Mouse (Mus musculus): ENCODE data around the gene Diras1.

DNA sequence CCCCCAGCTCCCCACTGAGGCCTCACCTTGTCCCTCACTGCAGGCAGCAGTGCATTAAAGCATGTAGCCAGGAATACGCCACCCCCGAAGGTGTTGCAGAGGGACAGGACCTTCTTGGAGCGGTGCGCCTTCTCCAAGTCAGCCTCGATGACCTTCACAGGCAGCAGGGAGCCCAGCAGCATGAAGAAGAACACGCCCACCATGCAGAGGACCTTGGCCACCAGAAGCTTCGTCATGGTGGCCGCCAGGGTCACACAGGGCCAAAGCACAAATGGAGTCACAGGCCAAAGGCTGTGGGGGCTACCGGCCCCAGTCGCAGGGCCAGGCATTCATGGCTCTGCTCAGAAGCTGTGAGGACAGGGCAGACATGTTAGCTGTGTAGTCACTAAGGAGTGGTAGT is 8.1 kb upstream of the Diras1 start:
- TF ChIP-seq POLR2A (IDR thresholded peaks at IDR 0.05; ENCODE audit: low read depth, low read length) (no peak), CTCF (IDR thresholded peaks at IDR 0.05; ENCODE audit: extremely low read depth, insufficient read length, insufficient replicate concordance, low read depth, low read length) (no peak)

Measured in small intestine, adult 2 months (tissue).